Mouse (Mus musculus) stomach, embryonic 14.5 days (tissue): Measurements from ENCODE around the gene Msantd3. TPM values are rescaled to one million over a fixed set of nuclear protein-coding genes. Genes with fewer than 3 reads are reported as not detected.

ENCODE experiments used
- ATAC-seq: fragments of 200-750 bp; cut with Nextera tagmentation; 2 replicates; pipeline ENCODE4 v1.8.0; 2017; ENCODE audit warnings: low read depth, moderate TSS enrichment; ENCODE audit not compliant: insufficient number of reproducible peaks, insufficient read depth, low FRiP score
- H3K27ac ChIP-seq: fragments of 300-500 bp; sonication (generic); 2 replicates; pipeline ENCODE4 v1.5.1; 2014; ENCODE audit warnings: mild to moderate bottlenecking, low read length, moderate library complexity, mixed read lengths
- H3K27me3 ChIP-seq: fragments of 300-500 bp; sonication (generic); 2 replicates; pipeline ENCODE4 v1.6.1; 2014; ENCODE audit warnings: low read length, control low read depth, mixed read lengths; ENCODE audit not compliant: control insufficient read depth, insufficient read depth
- H3K36me3 ChIP-seq: fragments of 300-500 bp; sonication (generic); 2 replicates; pipeline ENCODE4 v1.6.1; 2014; ENCODE audit warnings: mild to moderate bottlenecking, control low read depth, low read length, moderate library complexity, mixed read lengths; ENCODE audit not compliant: control insufficient read depth, insufficient read depth
- H3K4me1 ChIP-seq: fragments of 300-500 bp; sonication (generic); 2 replicates; pipeline ENCODE4 v1.6.1; 2014; ENCODE audit warnings: low read length, control low read depth, mixed read lengths; ENCODE audit not compliant: control insufficient read depth, insufficient read depth
- H3K4me2 ChIP-seq: fragments of 300-500 bp; sonication (generic); replicated peaks from 2 replicates; pipeline ENCODE4 v1.6.1; 2014; ENCODE audit warnings: low read depth, low read length, control low read depth
- H3K4me3 ChIP-seq: fragments of 300-500 bp; sonication (generic); 2 replicates; pipeline ENCODE4 v1.5.1; 2014; ENCODE audit warnings: low read depth, low read length, control low read depth
- H3K9ac ChIP-seq: fragments of 300-500 bp; sonication (generic); replicated peaks from 2 replicates; pipeline ENCODE4 v1.6.1; 2014; ENCODE audit warnings: low read depth, mild to moderate bottlenecking, control low read depth, low read length, moderate library complexity, mixed read lengths
- H3K9me3 ChIP-seq: fragments of 300-500 bp; sonication (generic); 2 replicates; pipeline ENCODE4 v1.6.1; 2016; ENCODE audit warnings: low read depth, low read length, control low read depth; ENCODE audit not compliant: control insufficient read depth
- WGBS: fragments of 180-500 bp; shearing (Covaris S2); extraction: QIAGEN DNeasy Blood & Tissue Kit; methylation state at CpG from one replicate; pipeline ENCODE4 v1.1.7; 2014; 5-methylcytosine and 5-hydroxymethylcytosine counted together
- polyA plus RNA-seq: library from polyadenylated mRNA; unstranded; fragments of >200 nt; fragmentation: Nextera tagmentation; extraction: Ambion mirVana; gene quantifications from 2 replicates; pipeline ENCODE4 v1.2.1, GENCODE M21; 2014

Msantd3 gene
- polyA plus RNA-seq, 1 experiment from 2014 or later: 24.8 TPM

DNA sequence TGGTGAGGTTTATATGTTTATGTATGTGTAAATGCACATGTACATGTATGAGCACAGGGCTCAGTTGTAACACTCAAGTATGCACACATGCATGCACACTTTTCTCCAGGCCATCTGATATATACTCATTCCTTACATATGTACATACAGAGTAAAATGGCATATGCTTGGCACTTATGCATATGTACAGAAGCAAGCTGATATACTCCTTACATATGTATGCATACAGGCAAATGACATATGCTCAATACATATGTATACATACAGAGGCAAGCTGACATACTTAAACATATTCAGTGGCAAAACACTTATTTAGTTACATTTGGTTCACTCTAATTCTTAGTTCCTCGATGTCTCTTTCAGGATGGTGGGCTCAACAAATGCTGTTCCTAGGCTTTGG, 38.1 kb downstream of the Msantd3 start:
- Histone ChIP-seq H3K27ac (no peak overlapping the region), H3K4me1 (no peaks in the 10 kb centered on the region), H3K9me3 (no peaks in the 10 kb centered on the region), H3K4me2 (no peak overlapping the region), H3K9ac (no peak overlapping the region), H3K36me3 (no peaks in the 10 kb centered on the region), H3K4me3 (no peak overlapping the region), H3K27me3 (no peaks in the 10 kb centered on the region)
- 97% methylated on average over 1 of the region's 1 CpGs for WGBS
- no peak for ATAC-seq

DNA sequence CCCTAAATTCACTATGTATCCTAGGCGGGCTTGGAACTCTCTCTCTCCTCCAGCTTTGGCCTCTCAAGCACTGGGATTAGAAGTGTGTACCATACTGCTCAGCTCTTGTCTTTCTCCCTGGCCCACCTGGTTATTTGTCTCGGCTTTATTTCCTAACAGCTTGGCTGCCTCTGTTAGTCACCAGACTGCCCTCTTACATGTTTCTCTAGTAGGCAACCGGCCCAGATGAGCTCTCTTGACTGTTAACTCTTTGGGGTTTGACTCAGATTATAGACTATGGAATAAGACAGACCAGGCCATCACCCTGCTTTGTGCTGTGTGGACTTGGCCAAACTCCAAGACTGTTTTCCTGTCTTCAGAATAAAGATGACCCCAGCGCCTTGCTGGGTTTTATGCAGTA, 38.7 kb downstream of the Msantd3 start:
- no peak for ATAC-seq
- 41% methylated on average over 4 of the region's 4 CpGs for WGBS
- H3K27ac ChIP-seq: no peak overlapping the region
- no peaks in the 10 kb centered on the region for H3K36me3 ChIP-seq
- H3K4me1 ChIP-seq: no peaks in the 10 kb centered on the region
- H3K9ac ChIP-seq: no peak overlapping the region
- H3K9me3 ChIP-seq: no peaks in the 10 kb centered on the region
- H3K4me3 ChIP-seq: no peak overlapping the region
- no peaks in the 10 kb centered on the region for H3K27me3 ChIP-seq
- H3K4me2 ChIP-seq: no peak overlapping the region

DNA sequence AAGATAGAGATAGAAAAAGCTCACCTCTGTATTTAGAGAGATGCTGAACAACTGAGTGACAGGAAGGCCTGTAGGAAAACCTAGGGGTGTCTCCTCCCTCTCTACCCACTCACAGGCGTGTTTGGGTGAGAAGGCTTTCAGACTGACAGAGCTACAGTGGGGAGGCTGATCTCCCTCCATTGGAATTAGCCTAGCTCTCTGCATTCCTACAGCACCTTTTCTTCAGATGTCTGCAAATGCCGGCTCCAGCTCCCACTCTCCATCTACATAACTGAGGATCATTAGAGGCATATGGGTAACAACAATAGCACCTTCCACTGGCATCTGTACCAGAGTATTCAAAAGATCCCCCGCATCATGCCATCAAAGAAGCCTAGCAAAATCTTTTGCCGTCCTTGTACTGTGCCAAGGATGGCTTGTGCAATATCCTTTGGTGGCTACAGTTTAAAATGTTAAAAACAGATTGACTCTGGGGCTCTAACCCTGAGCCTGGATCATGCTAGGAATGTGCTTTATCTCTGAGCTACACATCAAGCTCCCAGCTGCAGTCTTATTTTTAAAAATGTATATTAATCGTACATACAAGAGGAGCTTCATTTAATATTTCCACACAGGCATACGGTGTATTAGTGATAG, 39.9 kb downstream of the Msantd3 start:
- 57% methylated on average over 6 of the region's 6 CpGs for WGBS
- Histone ChIP-seq H3K9me3 (no peaks in the 10 kb centered on the region), H3K4me2 (no peak overlapping the region), H3K27me3 (no peaks in the 10 kb centered on the region), H3K4me1 (no peaks in the 10 kb centered on the region), H3K36me3 (no peaks in the 10 kb centered on the region), H3K27ac (no peak overlapping the region), H3K9ac (no peak overlapping the region), H3K4me3 (no peak overlapping the region)
- no peak for ATAC-seq

DNA sequence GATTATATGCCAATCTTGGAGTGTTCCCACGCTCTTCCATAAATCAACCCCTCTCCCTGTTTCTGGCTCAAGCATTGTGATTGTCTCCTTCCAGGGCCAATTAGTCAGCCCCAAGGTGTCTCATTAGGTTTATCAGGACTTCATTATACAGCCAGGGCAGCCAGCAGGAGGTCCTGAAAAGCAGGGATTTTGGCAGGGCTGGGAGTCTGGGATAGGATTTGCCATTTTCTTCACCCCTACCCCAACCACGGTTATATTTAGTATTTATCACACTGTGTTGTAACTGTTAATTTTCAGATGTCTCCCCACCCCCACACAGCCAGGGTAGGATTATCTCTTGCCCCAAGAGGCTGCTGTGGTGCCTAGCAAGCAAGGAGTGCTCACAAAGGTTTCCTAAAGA, 41.5 kb downstream of the Msantd3 start:
- Histone ChIP-seq H3K4me1 (no peaks in the 10 kb centered on the region), H3K9ac (no peak overlapping the region), H3K27ac (no peak overlapping the region), H3K9me3 (no peaks in the 10 kb centered on the region), H3K4me2 (no peak overlapping the region), H3K36me3 (no peaks in the 10 kb centered on the region), H3K27me3 (no peaks in the 10 kb centered on the region), H3K4me3 (no peak overlapping the region)
- WGBS: 33% methylated on average over 2 of the region's 2 CpGs
- ATAC-seq: no peak

DNA sequence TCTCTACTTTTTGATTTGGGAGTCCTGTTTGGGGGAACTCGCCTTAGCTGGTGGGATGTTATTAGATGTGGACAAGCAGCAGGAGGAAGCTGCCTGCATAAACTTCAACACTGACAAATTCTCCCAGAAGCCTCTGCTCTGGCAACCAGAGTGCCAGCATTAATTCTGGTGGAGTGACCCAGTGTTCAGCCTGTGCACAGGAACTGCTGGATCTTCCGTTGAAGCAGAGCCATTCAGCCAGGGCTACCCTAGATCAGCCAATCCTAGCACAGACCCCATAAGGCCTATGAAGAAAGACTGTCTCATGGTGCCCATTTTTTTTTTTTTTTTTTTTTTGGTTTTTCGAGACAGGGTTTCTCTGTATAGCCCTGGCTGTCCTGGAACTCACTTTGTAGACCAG, 42.3 kb downstream of the Msantd3 start:
- Histone ChIP-seq H3K27me3 (no peaks in the 10 kb centered on the region), H3K4me3 (no peak overlapping the region), H3K27ac (no peak overlapping the region), H3K9me3 (no peaks in the 10 kb centered on the region), H3K9ac (no peak overlapping the region), H3K4me2 (no peak overlapping the region), H3K36me3 (no peaks in the 10 kb centered on the region), H3K4me1 (no peaks in the 10 kb centered on the region)
- ATAC-seq: no peak
- WGBS: 87% methylated on average over 2 of the region's 3 CpGs

DNA sequence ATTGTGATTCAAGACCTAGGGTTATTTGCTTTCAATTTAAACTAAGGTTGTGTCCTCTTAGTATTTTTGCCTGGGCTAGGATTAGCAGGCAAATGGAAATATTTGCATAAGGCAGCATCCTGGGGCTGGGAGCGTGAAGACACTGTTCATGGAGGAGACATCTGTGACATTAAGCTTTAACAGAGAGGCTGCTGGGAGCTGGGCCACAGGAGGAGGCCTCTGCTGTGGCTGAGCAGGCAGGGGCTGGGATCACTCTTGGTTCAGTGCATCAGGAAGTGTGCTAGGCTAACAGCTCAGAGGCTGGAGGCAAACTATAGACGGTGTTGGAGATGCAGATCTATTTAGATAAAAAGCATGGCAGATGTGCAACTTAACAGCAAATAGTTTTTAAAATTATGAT, 43.2 kb downstream of the Msantd3 start:
- H3K27ac ChIP-seq: no peak overlapping the region
- H3K36me3 ChIP-seq: no peaks in the 10 kb centered on the region
- WGBS: 78% methylated on average over 2 of the region's 2 CpGs
- H3K9ac ChIP-seq: no peak overlapping the region
- H3K4me2 ChIP-seq: no peak overlapping the region
- no peaks in the 10 kb centered on the region for H3K4me1 ChIP-seq
- H3K27me3 ChIP-seq: no peaks in the 10 kb centered on the region
- H3K9me3 ChIP-seq: 0 out of 2 replicates have a peak, but pooled peaks cover 4% of the 10 kb centered on the region
- ATAC-seq: no peak
- H3K4me3 ChIP-seq: no peak overlapping the region

DNA sequence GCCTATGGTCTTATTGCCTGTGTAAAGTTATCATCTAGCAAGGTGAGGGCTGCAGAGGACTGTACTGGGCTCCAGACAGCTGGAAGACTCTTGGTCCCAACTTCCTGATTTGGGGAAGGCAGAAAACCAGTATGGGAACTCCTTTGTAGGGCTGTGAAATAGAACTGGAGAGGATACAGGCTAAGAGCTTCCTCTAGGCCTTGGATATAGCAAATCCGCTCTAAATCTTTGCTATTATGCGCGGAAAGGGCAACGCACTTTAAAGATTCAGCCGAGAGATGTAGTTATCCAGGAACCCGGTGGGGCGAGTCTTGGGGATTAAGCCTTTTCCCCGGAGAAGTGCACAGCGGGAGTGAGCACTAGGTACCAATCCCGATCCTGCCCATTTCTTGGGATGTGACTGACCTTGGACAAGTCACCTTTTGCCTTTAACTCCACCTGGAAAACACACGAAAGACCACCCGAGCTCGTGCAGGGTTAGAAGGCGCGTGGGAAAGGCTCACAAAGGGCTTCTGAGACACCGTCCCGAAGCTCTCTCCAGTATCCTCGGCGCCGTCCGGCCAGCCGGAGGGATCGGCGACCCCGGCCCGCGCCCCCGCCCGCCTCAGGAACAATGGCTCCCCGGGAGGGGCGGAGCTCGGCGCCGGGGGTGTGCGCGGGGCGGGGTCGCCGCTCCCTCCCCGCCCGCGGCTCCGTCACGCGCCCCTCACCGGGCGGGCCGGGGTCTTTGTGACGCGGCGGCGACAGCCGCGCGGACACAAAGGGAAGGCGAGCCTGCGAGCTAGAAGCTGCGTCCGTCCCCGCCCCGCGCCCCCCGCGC, 44.9 kb downstream of the Msantd3 start, which contains the start of gene Tmeff1:
TSS of gene Tmeff1 (plus strand) at position 754 of the 820 bp plus-strand sequence.
- no peaks in the 10 kb centered on the region; the same call in 1 of the 2 replicates for H3K4me1 ChIP-seq
- no peaks in the 10 kb centered on the region for H3K36me3 ChIP-seq
- peak within 1 kb of the TSS; percentile 69 for H3K4me2 ChIP-seq
- WGBS: 2% methylated on average over 47 of the region's 64 CpGs
- peak; percentile 68 for ATAC-seq
- peak within 1 kb of the TSS; percentile 92 for H3K9ac ChIP-seq
- H3K27ac ChIP-seq: peak within 1 kb of the TSS; percentile 94
- H3K4me3 ChIP-seq: peak within 1 kb of the TSS; percentile 91
- 0 out of 2 replicates have a peak, but pooled peaks cover 4% of the 10 kb centered on the region for H3K9me3 ChIP-seq
- no peaks in the 10 kb centered on the region for H3K27me3 ChIP-seq

DNA sequence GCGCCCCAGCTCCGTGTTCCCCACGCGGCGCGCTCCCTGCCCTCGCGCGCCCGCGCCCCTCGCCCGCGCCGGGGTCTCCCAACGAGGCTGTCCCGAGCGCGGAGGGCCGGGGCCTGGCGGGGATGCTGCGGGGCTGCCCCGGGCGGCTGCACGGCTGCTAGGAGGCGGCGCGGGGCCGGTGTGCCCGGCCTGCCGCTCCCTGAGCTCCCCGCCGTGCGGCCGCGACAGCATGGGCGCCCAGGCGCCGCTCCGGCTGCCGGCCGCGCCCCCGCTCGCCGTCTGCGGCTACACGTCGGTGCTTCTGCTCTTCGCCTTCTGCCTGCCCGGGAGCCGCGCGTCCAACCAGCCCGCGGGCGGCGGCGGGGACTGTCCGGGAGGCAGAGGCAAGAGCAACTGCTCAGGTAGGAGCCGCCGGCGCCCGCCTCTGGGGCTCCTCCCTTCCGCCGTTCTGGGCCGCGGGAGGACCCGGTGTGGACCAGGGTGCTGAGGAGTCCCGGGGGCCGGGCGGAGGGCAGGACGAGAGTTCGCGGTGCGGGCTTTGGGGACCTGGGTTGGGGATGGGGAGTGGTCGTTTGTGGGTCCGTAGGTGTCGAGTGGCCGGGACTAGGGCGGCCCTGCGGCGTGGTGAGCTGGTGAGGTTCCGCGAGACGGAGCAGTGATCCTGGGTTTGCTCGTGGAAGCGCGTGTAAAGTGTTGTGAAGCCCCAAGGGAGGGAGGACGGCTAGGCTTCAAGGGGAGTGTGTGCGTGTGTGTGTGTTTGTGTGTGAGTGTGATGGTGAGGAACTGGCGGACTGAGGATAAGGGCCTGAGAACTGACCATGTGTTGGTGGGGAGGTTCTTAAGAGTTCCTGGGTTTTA, 45.7 kb downstream of the Msantd3 start:
- peak; percentile 68 for ATAC-seq
- peak overlapping the region; percentile 92 for H3K9ac ChIP-seq
- under 1% methylated on average over 91 of the region's 92 CpGs for WGBS
- H3K36me3 ChIP-seq: no peaks in the 10 kb centered on the region
- H3K27ac ChIP-seq: peak overlapping the region; percentile 94
- no peaks in the 10 kb centered on the region; the same call in 1 of the 2 replicates for H3K4me1 ChIP-seq
- H3K27me3 ChIP-seq: no peaks in the 10 kb centered on the region
- peak overlapping the region; percentile 91 for H3K4me3 ChIP-seq
- H3K9me3 ChIP-seq: 0 out of 2 replicates have a peak, but pooled peaks cover 4% of the 10 kb centered on the region
- peak overlapping the region; percentile 69 for H3K4me2 ChIP-seq
